Mouse (Mus musculus) natural killer cell, adult 2 months (primary cell): ENCODE results near the gene Zfp384.

ENCODE experiments used
- DNase-seq, 2 experiments: peaks; one replicate each; pipeline ENCODE4 v3.0.0; 2022; ENCODE audit warnings: low spot score in 2 of 2

The Zfp384 gene

GRCm38 (mm10) chr6:125009129-125009180, at the start of gene Zfp384:
Zfp384 (plus strand) TSS chr6:125009145.
- DNase-seq, result no peak

GRCm38 (mm10) chr6:124959960-124960359, 49.0 kb upstream of the Zfp384 start:
- DNase-seq, result no peak

- DNase-seq, result no peak
These were observed 47.9 kb upstream of the Zfp384 start for GRCm38 (mm10) chr6:124961021-124961420.

- DNase-seq, result no peak
These were observed 44.3 kb upstream of the Zfp384 start for GRCm38 (mm10) chr6:124964638-124965037.

GRCm38 (mm10) chr6:124965088-124965719, 43.7 kb upstream of the Zfp384 start, which contains the start of gene Cops7a:
Cops7a (minus strand) TSS chr6:124965538.
- DNase-seq, result peak; percentile 95 to 96

GRCm38 (mm10) chr6:124965747-124966146, 43.2 kb upstream of the Zfp384 start:
- DNase-seq, result no peak

GRCm38 (mm10) chr6:124966466-124967118, 42.4 kb upstream of the Zfp384 start:
- peak in 1 of 2 experiments; percentile 29 for DNase-seq

- DNase-seq, result peak; percentile 41 to 57
These were observed 41.2 kb upstream of the Zfp384 start for GRCm38 (mm10) chr6:124967766-124968165.

GRCm38 (mm10) chr6:124992241-124992640, 16.7 kb upstream of the Zfp384 start:
- DNase-seq, result no peak

GRCm38 (mm10) chr6:124993365-124993764, 15.6 kb upstream of the Zfp384 start:
- no peak for DNase-seq

GRCm38 (mm10) chr6:124993876-124994275, 15.1 kb upstream of the Zfp384 start:
- DNase-seq, result no peak

- DNase-seq, result no peak
These were observed 13.7 kb upstream of the Zfp384 start for GRCm38 (mm10) chr6:124995246-124995645.

- no peak for DNase-seq
These were observed 13.0 kb upstream of the Zfp384 start for GRCm38 (mm10) chr6:124995831-124996403.

GRCm38 (mm10) chr6:124996551-124997501, 12.1 kb upstream of the Zfp384 start, which contains the start of gene Pianp:
Pianp (plus strand) TSS chr6:124996694.
- peak; percentile 39 to 66 for DNase-seq

- no peak for DNase-seq
These were observed 10.9 kb upstream of the Zfp384 start for GRCm38 (mm10) chr6:124998066-124998465.

- no peak for DNase-seq
These were observed 9.9 kb upstream of the Zfp384 start for GRCm38 (mm10) chr6:124999091-124999490.

- no peak for DNase-seq
These were observed 9.4 kb upstream of the Zfp384 start for GRCm38 (mm10) chr6:124999546-124999945.

- DNase-seq, result no peak
These were observed 5.2 kb upstream of the Zfp384 start for GRCm38 (mm10) chr6:125003706-125004105.

GRCm38 (mm10) chr6:125005086-125005485, 3.9 kb upstream of the Zfp384 start:
- no peak for DNase-seq

- no peak for DNase-seq
These were observed 885 bp upstream of the Zfp384 start for GRCm38 (mm10) chr6:125008060-125008459.

GRCm38 (mm10) chr6:125008586-125009128, 288 bp upstream of the Zfp384 start:
- DNase-seq, result peak; percentile 96
